Mouse (Mus musculus) layer of hippocampus, adult 9-10 months (tissue): ENCODE data around the gene Myh9.

Experiments used
- DNase-seq: peaks from one replicate; pipeline ENCODE4 v3.0.0; 2022; ENCODE audit warnings: low spot score

Myh9 gene

GRCm38 (mm10) chr15:77842047-77842843, at the start of gene Myh9:
Gene Myh9 (minus strand): TSS chr15:77842175.
- peak; percentile 98 for DNase-seq

DNA sequence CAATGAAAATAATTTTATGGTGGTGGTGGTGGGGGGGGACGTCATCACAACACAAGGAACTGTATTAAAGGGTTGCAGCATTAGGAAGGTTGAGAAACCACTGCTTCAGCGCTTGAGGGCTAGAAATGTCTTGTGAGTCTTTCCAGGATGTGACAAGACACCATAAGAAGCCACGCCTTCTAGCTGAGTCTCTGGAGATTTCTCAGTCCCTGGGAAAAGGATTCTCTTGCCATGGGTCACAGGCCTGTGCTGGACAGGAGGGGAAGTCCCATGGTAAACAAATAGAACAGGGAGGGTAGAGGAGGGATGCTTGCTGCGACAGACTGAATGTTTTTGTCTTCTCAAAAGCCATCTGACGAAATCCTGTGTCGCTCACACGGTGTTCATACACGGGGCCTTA, 49.8 kb upstream of the Myh9 start:
- no peak for DNase-seq

- DNase-seq = no peak
Measured at GRCm38 (mm10) chr15:77889761-77890422, 47.9 kb upstream of the Myh9 start.

GRCm38 (mm10) chr15:77888286-77888685, 46.3 kb upstream of the Myh9 start:
- no peak for DNase-seq

DNA sequence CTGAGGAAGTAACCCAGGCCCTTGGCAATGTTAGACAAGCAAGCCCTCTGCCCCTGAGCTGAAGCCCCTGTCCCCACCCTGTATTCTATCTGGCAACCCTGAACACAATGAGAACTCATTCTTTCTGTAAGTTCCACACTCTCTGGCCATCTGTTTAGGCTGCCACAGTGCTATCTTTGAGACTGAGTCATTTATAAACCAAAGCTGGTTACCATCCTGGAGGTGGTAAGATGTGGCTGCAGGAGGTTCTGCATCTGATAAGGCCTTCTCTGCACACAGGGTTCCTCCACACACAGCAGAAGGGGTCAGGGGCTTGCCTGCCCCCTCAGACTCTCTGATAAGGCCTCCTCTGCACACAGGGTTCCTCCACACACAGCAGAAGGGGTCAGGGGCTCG, 45.1 kb upstream of the Myh9 start:
- DNase-seq = no peak

- no peak for DNase-seq
Measured at GRCm38 (mm10) chr15:77886369-77887092, 44.6 kb upstream of the Myh9 start.

DNA sequence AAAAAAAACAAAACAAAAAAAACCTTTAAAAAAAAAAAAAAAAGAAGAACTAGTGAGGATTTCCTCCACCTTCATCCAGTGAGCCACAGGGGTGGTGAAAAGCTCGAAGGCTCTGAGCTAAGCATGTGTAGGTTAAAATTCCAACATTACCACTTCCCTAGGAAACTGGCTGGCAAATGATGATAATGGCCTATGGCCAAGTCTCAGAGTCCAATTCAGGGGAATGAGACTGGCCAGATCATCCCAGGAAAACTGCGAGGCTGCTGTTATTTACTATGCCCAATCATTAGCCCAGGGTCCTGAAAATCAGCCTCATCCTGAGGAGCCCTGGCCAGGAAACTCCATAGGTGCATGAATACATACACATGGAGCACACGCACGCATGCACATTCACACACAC, 44.0 kb upstream of the Myh9 start:
- no peak for DNase-seq

DNA sequence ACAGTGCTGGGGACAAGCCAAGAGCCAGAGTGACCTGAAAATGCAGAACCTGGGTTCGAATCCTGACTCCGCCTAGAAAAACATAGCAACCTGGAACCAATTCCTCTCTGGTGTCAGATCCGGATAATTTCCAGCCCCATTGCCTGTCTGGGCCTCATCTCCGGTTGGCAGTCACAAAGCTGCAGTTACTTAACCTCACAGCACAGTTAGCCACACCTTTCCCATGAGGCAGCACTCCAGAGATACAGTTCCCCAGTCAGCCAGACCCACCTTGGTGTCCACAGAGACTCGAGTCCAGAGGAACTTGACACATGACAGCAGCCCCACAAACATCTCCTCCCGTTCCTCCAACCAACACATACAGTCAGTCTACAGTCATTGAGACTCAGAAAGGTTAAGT, 43.2 kb upstream of the Myh9 start:
- no peak for DNase-seq

- no peak for DNase-seq
Measured at GRCm38 (mm10) chr15:77883697-77884010, 41.7 kb upstream of the Myh9 start.

DNA sequence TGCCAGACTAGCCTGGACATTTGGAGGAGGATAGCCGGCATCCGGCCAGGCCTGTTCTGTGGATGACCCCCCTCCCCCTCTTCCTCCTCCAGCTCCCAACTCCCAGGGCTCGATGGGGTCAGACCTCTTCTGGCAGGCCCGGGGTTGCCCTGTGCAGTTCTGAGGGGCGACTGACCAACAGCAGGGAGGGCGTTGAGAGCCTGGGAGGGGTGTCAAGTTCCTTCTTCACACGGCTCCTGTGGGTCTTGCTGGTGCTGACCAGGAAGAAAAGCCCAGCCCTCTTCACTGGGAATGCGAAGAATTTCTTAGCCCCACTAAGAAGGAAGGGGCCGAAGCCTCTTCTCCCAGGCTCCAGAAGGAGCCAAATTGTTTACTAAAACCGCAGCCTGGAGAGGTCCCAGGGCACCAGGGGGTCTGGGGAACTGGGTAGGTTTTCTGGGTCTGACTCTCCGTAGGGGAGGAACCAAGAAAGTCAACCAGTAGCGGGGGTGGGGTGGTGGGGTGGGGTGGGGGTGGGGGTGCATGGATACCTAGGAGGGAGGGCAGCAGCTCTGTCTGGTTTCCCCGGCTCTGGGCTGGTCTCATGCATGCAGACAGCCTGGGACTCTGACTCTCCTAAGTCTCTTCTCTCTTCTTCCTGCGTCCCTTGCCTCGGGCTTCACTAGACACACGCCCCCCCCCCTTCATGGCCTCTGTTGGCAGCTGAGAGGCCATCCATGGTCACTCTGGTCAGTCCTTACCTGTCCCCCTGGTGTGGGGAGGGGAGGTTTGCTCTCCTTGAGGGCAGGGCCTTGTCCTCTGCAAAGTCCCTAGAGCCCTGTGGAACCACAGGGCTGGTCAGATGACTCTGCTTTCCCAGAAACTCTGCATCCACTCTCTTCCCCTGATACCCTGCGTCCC, 41.1 kb upstream of the Myh9 start:
- no peak for DNase-seq

DNA sequence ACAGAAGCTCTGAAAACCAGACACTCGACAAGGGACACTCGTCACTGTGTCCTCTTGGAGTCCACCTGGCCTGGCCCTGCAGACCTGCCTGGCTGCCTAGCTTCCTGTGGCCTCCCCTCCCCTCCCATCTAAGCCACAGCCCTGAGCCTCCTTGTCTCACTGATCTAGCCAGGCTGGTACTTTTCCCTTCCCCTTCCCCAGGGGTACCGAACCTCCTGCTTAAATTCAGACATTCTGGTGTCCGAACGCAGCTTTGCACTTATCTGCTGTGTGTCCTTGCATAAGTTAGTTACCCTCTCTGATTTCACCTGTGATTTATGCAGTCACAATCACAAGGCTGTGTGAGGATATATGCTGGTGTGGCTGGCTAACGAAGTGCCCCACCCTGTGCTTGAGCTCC, 40.3 kb upstream of the Myh9 start:
- no peak for DNase-seq

DNA sequence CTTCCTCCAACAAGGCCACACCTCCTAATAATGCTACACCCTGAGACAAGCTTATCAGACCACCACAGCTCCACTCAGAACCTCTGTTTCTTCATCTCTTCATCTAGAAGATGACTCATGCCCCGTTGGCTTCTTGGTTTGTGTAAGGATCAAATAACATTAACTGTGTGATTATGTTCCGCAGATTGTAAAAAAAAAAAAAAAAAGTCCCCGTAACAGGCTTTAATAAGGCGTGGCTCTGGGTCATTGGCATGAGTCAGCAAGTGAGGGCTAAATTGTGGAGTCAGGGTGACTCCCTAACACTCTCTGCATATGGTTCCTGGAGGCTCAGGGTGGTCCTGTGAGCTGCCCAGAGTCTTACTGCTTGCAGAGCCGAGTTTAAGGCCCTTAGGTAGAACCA, 39.7 kb upstream of the Myh9 start:
- DNase-seq = no peak

DNA sequence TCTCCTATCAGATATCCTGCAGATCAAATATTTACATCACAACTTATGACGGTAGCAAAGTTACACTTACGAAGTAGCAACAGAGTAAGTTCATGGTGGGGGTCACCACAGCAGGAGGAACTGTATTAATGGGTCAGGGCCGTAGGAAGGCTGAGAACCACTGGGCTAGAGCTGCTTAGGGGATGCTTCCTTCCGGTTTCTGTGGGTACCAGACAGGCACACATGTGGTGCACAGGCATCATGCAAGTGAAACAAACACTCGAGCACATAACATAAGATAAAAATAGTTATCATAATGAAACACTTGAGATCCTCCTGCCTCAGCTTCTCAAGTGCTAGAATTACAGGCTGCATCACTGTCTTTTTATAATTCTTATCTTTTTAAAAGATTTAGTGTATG, 38.8 kb upstream of the Myh9 start:
- DNase-seq = no peak

DNA sequence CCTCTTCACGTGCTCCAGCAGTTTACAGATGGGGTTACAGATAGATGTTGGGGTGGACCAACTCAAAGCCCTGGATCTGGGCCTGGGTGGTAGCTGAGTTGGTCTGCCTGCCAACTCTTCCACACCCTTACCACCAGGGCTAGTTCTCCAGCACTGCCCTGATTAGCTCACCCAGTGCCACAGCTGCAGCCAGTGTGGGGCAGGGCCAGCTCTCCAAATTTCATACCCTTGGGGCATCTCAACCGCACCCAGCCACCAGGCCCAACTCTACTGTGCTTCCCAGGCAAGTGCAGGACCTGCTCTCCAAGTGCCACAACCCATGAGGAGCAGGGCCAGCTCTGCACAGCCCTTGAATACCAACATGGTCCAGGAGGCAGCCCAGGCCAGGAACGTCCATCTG, 37.8 kb upstream of the Myh9 start:
- no peak for DNase-seq

- no peak for DNase-seq
Measured at GRCm38 (mm10) chr15:77877209-77877608, 35.2 kb upstream of the Myh9 start.

GRCm38 (mm10) chr15:77876716-77877115, 34.7 kb upstream of the Myh9 start:
- DNase-seq = no peak

DNA sequence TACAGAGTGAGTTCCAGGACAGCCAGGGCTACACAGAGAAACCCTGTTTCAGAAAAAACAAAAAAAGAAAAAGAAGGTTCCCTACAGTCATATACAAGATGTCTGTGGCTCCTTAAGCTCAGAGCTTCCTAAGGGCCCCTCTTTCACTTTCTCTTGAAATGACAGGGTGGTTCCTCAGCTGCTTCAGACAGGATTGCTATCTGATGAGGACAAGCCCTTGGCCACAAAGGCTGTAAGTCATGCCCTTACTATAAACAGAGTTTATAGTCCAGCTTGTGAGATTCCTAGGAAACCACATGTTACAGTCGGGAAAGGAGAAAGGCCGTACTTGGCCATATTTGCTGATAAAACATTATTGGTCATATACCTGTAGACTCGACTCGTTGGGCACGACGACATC, 34.0 kb upstream of the Myh9 start:
- no peak for DNase-seq

DNA sequence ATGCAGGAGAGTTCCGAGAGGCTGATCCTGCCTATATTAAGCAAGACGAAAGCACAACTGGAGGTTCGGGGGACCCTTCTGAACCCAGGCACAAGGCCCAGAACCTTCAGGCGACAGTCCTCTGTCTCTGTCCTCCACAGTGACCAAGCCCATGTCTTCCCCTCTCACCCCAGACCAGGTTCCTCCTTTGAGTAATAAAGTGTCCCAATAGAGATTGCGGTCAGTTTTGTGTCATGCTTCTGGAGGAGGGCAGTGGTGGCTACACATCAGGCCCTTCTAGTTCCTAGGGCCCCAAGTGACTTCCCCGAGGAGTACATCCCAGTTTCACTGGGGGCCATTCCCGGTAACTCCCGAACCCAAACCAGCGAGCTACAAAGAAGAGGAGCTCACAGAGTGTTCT, 32.8 kb upstream of the Myh9 start:
- no peak for DNase-seq

DNA sequence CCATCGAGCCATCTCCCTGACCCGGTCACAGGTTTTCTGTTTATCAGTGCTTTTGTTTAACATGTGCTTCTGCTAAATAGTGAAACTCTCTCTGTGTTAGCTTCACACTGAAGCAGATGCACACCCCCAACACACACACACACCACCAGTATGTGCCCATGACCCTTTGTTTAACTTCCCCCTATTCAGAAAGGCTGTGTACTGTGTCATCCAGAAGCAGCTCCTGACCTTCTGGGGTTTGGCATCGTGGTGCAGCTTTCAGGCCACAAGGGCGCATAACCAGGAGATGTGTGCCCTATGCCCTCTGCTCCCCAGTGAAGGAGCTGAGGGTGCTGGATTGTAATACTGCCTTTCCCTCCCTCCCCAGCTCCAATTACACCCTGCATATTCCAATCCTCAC, 32.3 kb upstream of the Myh9 start:
- DNase-seq = no peak

GRCm38 (mm10) chr15:77873564-77873963, 31.6 kb upstream of the Myh9 start:
- no peak for DNase-seq

- no peak for DNase-seq
Measured at GRCm38 (mm10) chr15:77872996-77873395, 31.0 kb upstream of the Myh9 start.

DNA sequence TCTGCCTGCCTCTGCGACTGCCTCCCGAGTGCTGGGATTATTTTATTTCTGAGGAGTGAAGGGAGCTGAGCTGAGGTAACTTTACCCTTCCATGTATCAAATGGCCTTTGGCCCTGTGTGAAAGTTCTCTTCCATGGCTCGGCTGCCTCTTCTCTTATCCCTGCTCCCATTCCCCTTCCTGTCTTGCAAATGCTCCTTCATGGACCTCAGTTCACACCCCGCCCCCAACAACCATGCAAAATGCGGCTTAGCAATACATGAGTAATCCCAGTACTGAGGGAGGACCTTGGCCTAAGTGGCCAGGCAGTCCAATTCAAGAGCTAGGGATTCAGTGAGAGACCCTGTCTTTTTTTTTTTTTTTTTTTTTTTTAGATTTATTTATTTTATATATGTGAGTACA, 26.4 kb upstream of the Myh9 start:
- no peak for DNase-seq
